Mouse (Mus musculus) kidney, embryonic 16.5 days (tissue): ENCODE results near the gene Gnaq. TPM values are rescaled to one million over a fixed set of nuclear protein-coding genes. Genes with fewer than 3 reads are reported as not detected.
A peak's percentile ranks its signal among the peaks of the same experiment; 100 is the strongest.

ENCODE experiments used
- ATAC-seq: fragments of 200-750 bp; cut with Nextera tagmentation; 2 replicates; pipeline ENCODE4 v1.8.0; 2017; ENCODE audit warnings: moderate TSS enrichment; ENCODE audit not compliant: low FRiP score, low TSS enrichment
- H3K27ac ChIP-seq: fragments of 300-500 bp; sonication (generic); 2 replicates; pipeline ENCODE4 v1.5.1; 2014; ENCODE audit warnings: low read length
- H3K27me3 ChIP-seq: fragments of 300-500 bp; sonication (generic); 2 replicates; pipeline ENCODE4 v1.6.1; 2014; ENCODE audit warnings: low read length, control low read depth, mixed read lengths; ENCODE audit not compliant: insufficient read depth
- H3K36me3 ChIP-seq: fragments of 300-500 bp; sonication (generic); 2 replicates; pipeline ENCODE4 v1.6.1; 2014; ENCODE audit warnings: low read length, control low read depth, mixed read lengths; ENCODE audit not compliant: insufficient read depth
- H3K4me1 ChIP-seq: fragments of 300-500 bp; sonication (generic); 2 replicates; pipeline ENCODE4 v1.6.1; 2014; ENCODE audit warnings: low read length, control low read depth, mixed read lengths; ENCODE audit not compliant: insufficient read depth
- H3K4me2 ChIP-seq: fragments of 300-500 bp; sonication (generic); replicated peaks from 2 replicates; pipeline ENCODE4 v1.6.1; 2014; ENCODE audit warnings: low read depth, low read length
- H3K4me3 ChIP-seq: fragments of 300-500 bp; sonication (generic); 2 replicates; pipeline ENCODE4 v1.5.1; 2014; ENCODE audit warnings: mild to moderate bottlenecking, low read length
- H3K9ac ChIP-seq: fragments of 300-500 bp; sonication (generic); replicated peaks from 2 replicates; pipeline ENCODE4 v1.6.1; 2014; ENCODE audit warnings: low read length
- H3K9me3 ChIP-seq: fragments of 300-500 bp; sonication (generic); 2 replicates; pipeline ENCODE4 v1.6.1; 2016; ENCODE audit warnings: low read length, control low read depth
- WGBS: fragments of 180-500 bp; shearing (Covaris S2); extraction: QIAGEN DNeasy Blood & Tissue Kit; methylation state at CpG from one replicate; pipeline ENCODE4 v1.1.7; 2014; 5-methylcytosine and 5-hydroxymethylcytosine counted together
- polyA plus RNA-seq: library from polyadenylated mRNA; unstranded; fragments of >200 nt; fragmentation: Nextera tagmentation; extraction: Ambion mirVana; gene quantifications from 2 replicates; pipeline ENCODE4 v1.2.1, GENCODE M21; 2015

Gene Gnaq
- polyA plus RNA-seq, 1 experiment from 2014 or later = 40.0 TPM

- ATAC-seq = no peak
- H3K27me3 ChIP-seq = no peaks in the 10 kb centered on the region
- H3K9ac ChIP-seq = no peak overlapping the region
- H3K36me3 ChIP-seq = no peaks in the 10 kb centered on the region
- H3K9me3 ChIP-seq = no peaks in the 10 kb centered on the region
- no peak overlapping the region for H3K4me3 ChIP-seq
- peak overlapping the region; percentile 77 for H3K27ac ChIP-seq
- WGBS = 25% methylated on average over 10 of the region's 10 CpGs
- H3K4me1 ChIP-seq = peaks cover 49% of the 10 kb centered on the region
- no peak overlapping the region for H3K4me2 ChIP-seq
These were observed 154.0 kb downstream of the Gnaq start for GRCm38 (mm10) chr19:16286451-16287175.

- Histone ChIP-seq H3K27me3 (no peaks in the 10 kb centered on the region), H3K27ac (peak overlapping the region; percentile 77; the same call in 1 of the 2 replicates), H3K4me1 (peaks cover 50% of the 10 kb centered on the region), H3K9me3 (no peaks in the 10 kb centered on the region), H3K4me3 (no peak overlapping the region), H3K9ac (no peak overlapping the region), H3K36me3 (no peaks in the 10 kb centered on the region), H3K4me2 (no peak overlapping the region)
- ATAC-seq = no peak
- WGBS = 75% methylated on average over 4 of the region's 4 CpGs
These were observed 154.7 kb downstream of the Gnaq start for GRCm38 (mm10) chr19:16287307-16287706.

- H3K4me3 ChIP-seq = no peak overlapping the region
- WGBS = 69% methylated on average over 7 of the region's 7 CpGs
- H3K4me2 ChIP-seq = no peak overlapping the region
- H3K9me3 ChIP-seq = no peaks in the 10 kb centered on the region
- peaks cover 54% of the 10 kb centered on the region for H3K4me1 ChIP-seq
- H3K36me3 ChIP-seq = no peaks in the 10 kb centered on the region
- no peaks in the 10 kb centered on the region for H3K27me3 ChIP-seq
- no peak overlapping the region for H3K9ac ChIP-seq
- no peak overlapping the region for H3K27ac ChIP-seq
- no peak for ATAC-seq
These were observed 155.3 kb downstream of the Gnaq start for GRCm38 (mm10) chr19:16287971-16288370.

GRCm38 (mm10) chr19:16291088-16291487 is 158.5 kb downstream of the Gnaq start:
- Histone ChIP-seq H3K4me2 (no peak overlapping the region), H3K4me1 (peaks cover 40% of the 10 kb centered on the region), H3K9ac (no peak overlapping the region), H3K4me3 (no peak overlapping the region), H3K27me3 (no peaks in the 10 kb centered on the region), H3K27ac (no peak overlapping the region), H3K36me3 (no peaks in the 10 kb centered on the region), H3K9me3 (no peaks in the 10 kb centered on the region)
- ATAC-seq = no peak
- 41% methylated on average over 3 of the region's 3 CpGs for WGBS

GRCm38 (mm10) chr19:16292056-16292608 is 159.5 kb downstream of the Gnaq start:
- H3K4me3 ChIP-seq = no peak overlapping the region
- no peak overlapping the region for H3K4me2 ChIP-seq
- no peaks in the 10 kb centered on the region for H3K9me3 ChIP-seq
- no peaks in the 10 kb centered on the region for H3K27me3 ChIP-seq
- H3K27ac ChIP-seq = no peak overlapping the region
- peaks cover 30% of the 10 kb centered on the region for H3K4me1 ChIP-seq
- no peaks in the 10 kb centered on the region for H3K36me3 ChIP-seq
- H3K9ac ChIP-seq = no peak overlapping the region
- WGBS = 37% methylated on average over 2 of the region's 2 CpGs
- peak; percentile 80 for ATAC-seq

- H3K27me3 ChIP-seq = no peaks in the 10 kb centered on the region
- no peak for ATAC-seq
- no peak overlapping the region for H3K27ac ChIP-seq
- no peaks in the 10 kb centered on the region for H3K9me3 ChIP-seq
- H3K4me2 ChIP-seq = no peak overlapping the region
- H3K36me3 ChIP-seq = no peaks in the 10 kb centered on the region
- peaks cover 22% of the 10 kb centered on the region for H3K4me1 ChIP-seq
- 93% methylated on average over 1 of the region's 1 CpGs for WGBS
- H3K9ac ChIP-seq = no peak overlapping the region
- no peak overlapping the region for H3K4me3 ChIP-seq
These were observed 160.3 kb downstream of the Gnaq start for GRCm38 (mm10) chr19:16292978-16293377.

- Histone ChIP-seq H3K36me3 (no peaks in the 10 kb centered on the region), H3K9me3 (no peaks in the 10 kb centered on the region), H3K4me1 (peaks cover 3% of the 10 kb centered on the region; the same call in 1 of the 2 replicates), H3K9ac (no peak overlapping the region), H3K27ac (no peak overlapping the region), H3K4me2 (no peak overlapping the region), H3K27me3 (no peaks in the 10 kb centered on the region), H3K4me3 (no peak overlapping the region)
- WGBS = 55% methylated on average over 4 of the region's 4 CpGs
- no peak for ATAC-seq
These were observed 167.8 kb downstream of the Gnaq start for GRCm38 (mm10) chr19:16300413-16300812.

- H3K4me2 ChIP-seq = no peak overlapping the region
- no peak overlapping the region for H3K9ac ChIP-seq
- H3K4me3 ChIP-seq = no peak overlapping the region
- H3K36me3 ChIP-seq = no peaks in the 10 kb centered on the region
- no peak overlapping the region for H3K27ac ChIP-seq
- WGBS = 62% methylated on average over 7 of the region's 7 CpGs
- ATAC-seq = no peak
- no peaks in the 10 kb centered on the region for H3K27me3 ChIP-seq
- H3K9me3 ChIP-seq = no peaks in the 10 kb centered on the region
- H3K4me1 ChIP-seq = peaks cover 3% of the 10 kb centered on the region; the same call in 1 of the 2 replicates
These were observed 168.7 kb downstream of the Gnaq start for GRCm38 (mm10) chr19:16301336-16301735.

GRCm38 (mm10) chr19:16309031-16309430 is 176.4 kb downstream of the Gnaq start:
- Histone ChIP-seq H3K4me1 (peaks cover 5% of the 10 kb centered on the region), H3K27me3 (no peaks in the 10 kb centered on the region), H3K36me3 (no peaks in the 10 kb centered on the region), H3K4me2 (no peak overlapping the region), H3K9me3 (no peaks in the 10 kb centered on the region), H3K9ac (no peak overlapping the region), H3K4me3 (no peak overlapping the region), H3K27ac (peak overlapping the region; percentile 40; the same call in 1 of the 2 replicates)
- no peak for ATAC-seq

GRCm38 (mm10) chr19:16314295-16314821 is 181.7 kb downstream of the Gnaq start:
- no peak for ATAC-seq
- WGBS = 50% methylated on average over 4 of the region's 4 CpGs
- Histone ChIP-seq H3K4me2 (no peak overlapping the region), H3K4me3 (no peak overlapping the region), H3K27me3 (no peaks in the 10 kb centered on the region), H3K9ac (no peak overlapping the region), H3K4me1 (peaks cover 24% of the 10 kb centered on the region), H3K27ac (no peak overlapping the region), H3K9me3 (no peaks in the 10 kb centered on the region), H3K36me3 (no peaks in the 10 kb centered on the region)
